In genomic region chr7:126884286-126885164, GRCm38 (mm10) we compare ENCODE assay signal across 8 mouse cellular contexts. TPM values are rescaled to one million over a fixed set of nuclear protein-coding genes. Genes with fewer than 3 reads are reported as not detected.
DNase-seq lines count a peak whose midpoint lies in the region; ATAC-seq and TF ChIP-seq lines count a peak whose summit lies in the region.

Gene Taok2, minus strand, starts transcription at chr7:126884703.

- H3K9me3 ChIP-seq in E14TG2a.4 (ENCODE audit: low read length) = no peaks in the 10 kb centered on the region
- no peaks in the 10 kb centered on the region for H3K9me3 ChIP-seq in forebrain, embryonic 13.5 days (replicated peaks)
- H3K9me3 ChIP-seq in liver, postnatal 0 days (ENCODE audit: low read length) = no peaks in the 10 kb centered on the region
- no peaks in the 10 kb centered on the region for H3K9me3 ChIP-seq in neural tube, embryonic 14.5 days (ENCODE audit: control insufficient read depth, low read length)

- H3K4me1 ChIP-seq in E14TG2a.4 (replicated peaks; ENCODE audit: low read depth, low read length) = peaks cover 54% of the 10 kb centered on the region
- H3K4me1 ChIP-seq in forebrain, embryonic 13.5 days = peaks cover 41% of the 10 kb centered on the region
- peaks cover 31% of the 10 kb centered on the region for H3K4me1 ChIP-seq in liver, postnatal 0 days (ENCODE audit: insufficient read depth)
- H3K4me1 ChIP-seq in neural tube, embryonic 14.5 days (ENCODE audit: control insufficient read depth, insufficient read depth, low read length) = peaks cover 30% of the 10 kb centered on the region

- DNase-seq in c-Kit-positive CD71-positive TER-119-positive erythroid progenitor cells, embryonic 14.5 days (ENCODE audit: low spot score) = peak; percentile 94
- peak; percentile 98 for DNase-seq in heart, postnatal 10 days
- peak; percentile 92 for DNase-seq in large intestine, adult 2 months (ENCODE audit: low read depth, low spot score)
- DNase-seq in liver, postnatal 0 days = peak; percentile 97
- peak; percentile 97 for DNase-seq in testis, postnatal 10 days (ENCODE audit: low spot score)

- H3K36me3 ChIP-seq in E14TG2a.4 (ENCODE audit: insufficient read depth, low read length) = peaks cover 34% of the 10 kb centered on the region
- peaks cover 17% of the 10 kb centered on the region for H3K36me3 ChIP-seq in forebrain, embryonic 13.5 days (ENCODE audit: poor library complexity, severe bottlenecking)
- H3K36me3 ChIP-seq in liver, postnatal 0 days (replicated peaks; ENCODE audit: insufficient read depth, low read length) = peaks cover 26% of the 10 kb centered on the region
- peaks cover 10% of the 10 kb centered on the region for H3K36me3 ChIP-seq in neural tube, embryonic 14.5 days (ENCODE audit: control insufficient read depth, insufficient read depth, low read length)

- no peaks in the 10 kb centered on the region for H3K27me3 ChIP-seq in E14TG2a.4 (ENCODE audit: insufficient read depth, low read length)
- no peaks in the 10 kb centered on the region for H3K27me3 ChIP-seq in forebrain, embryonic 13.5 days
- no peaks in the 10 kb centered on the region for H3K27me3 ChIP-seq in liver, postnatal 0 days (ENCODE audit: insufficient read depth, low read length)
- no peaks in the 10 kb centered on the region for H3K27me3 ChIP-seq in neural tube, embryonic 14.5 days (ENCODE audit: control insufficient read depth, insufficient read depth, low read length)

- TF ChIP-seq EP300 in liver, postnatal 0 days (IDR thresholded peaks at IDR 0.05; ENCODE audit: low read depth) = 0 out of 2 replicates have a peak, but pooled peaks have one; percentile 13

- H3K4me3 ChIP-seq in E14TG2a.4 (replicated peaks; ENCODE audit: low read length) = peak within 1 kb of the TSS; percentile 94
- peak within 1 kb of the TSS; percentile 66 for H3K4me3 ChIP-seq in forebrain, embryonic 13.5 days
- peak within 1 kb of the TSS; percentile 85 for H3K4me3 ChIP-seq in liver, postnatal 0 days (ENCODE audit: low read depth, low read length)
- peak within 1 kb of the TSS; percentile 85 for H3K4me3 ChIP-seq in neural tube, embryonic 14.5 days (ENCODE audit: low read depth, low read length)

- peak within 1 kb of the TSS; percentile 85 for H3K9ac ChIP-seq in forebrain, embryonic 13.5 days
- H3K9ac ChIP-seq in liver, postnatal 0 days (replicated peaks) = peak within 1 kb of the TSS; percentile 92
- H3K9ac ChIP-seq in neural tube, embryonic 14.5 days (replicated peaks; ENCODE audit: low read depth, low read length) = peak within 1 kb of the TSS; percentile 90

- H3K4me2 ChIP-seq in forebrain, embryonic 13.5 days = peak within 1 kb of the TSS; percentile 91
- H3K4me2 ChIP-seq in liver, postnatal 0 days (ENCODE audit: low read depth, low read length) = peak within 1 kb of the TSS; percentile 100
- peak within 1 kb of the TSS; percentile 99 for H3K4me2 ChIP-seq in neural tube, embryonic 14.5 days (ENCODE audit: low read depth, low read length)

- WGBS in forebrain, embryonic 13.5 days = under 1% methylated on average over 54 of the region's 56 CpGs
- WGBS in large intestine, adult 2 months = under 1% methylated on average over 56 of the region's 56 CpGs
- WGBS in liver, postnatal 0 days (ENCODE audit: insufficient replicate concordance) = under 1% methylated on average over 56 of the region's 56 CpGs
- WGBS in neural tube, embryonic 14.5 days = under 1% methylated on average over 56 of the region's 56 CpGs

- ATAC-seq in forebrain, embryonic 13.5 days = peak; percentile 98
- peak; percentile 92 for ATAC-seq in liver, postnatal 0 days
- ATAC-seq in neural tube, embryonic 14.5 days (ENCODE audit: low read depth) = peak; percentile 98

- intact Hi-C loops in heart, postnatal 10 days (cut with DNase I) = loop anchor here (5.0 kb wide), 2 partner anchors 43 to 52 kb away; partner anchors contain the start of genes 4930451I11Rik and Kctd13

- H3K27ac ChIP-seq in forebrain, embryonic 13.5 days = peak within 1 kb of the TSS; percentile 92
- H3K27ac ChIP-seq in liver, postnatal 0 days (ENCODE audit: low read depth) = peak within 1 kb of the TSS; percentile 88
- peak within 1 kb of the TSS; percentile 87 for H3K27ac ChIP-seq in neural tube, embryonic 14.5 days (ENCODE audit: low read depth, low read length)

- no peak for TF ChIP-seq CTCF in E14TG2a.4 (conservative IDR thresholded peaks at IDR 0.05; ENCODE audit: low read length)
- TF ChIP-seq CTCF in liver, postnatal 0 days (IDR thresholded peaks at IDR 0.05; ENCODE audit: low read depth) = peak; percentile 6; the same call in 1 of the 2 replicates

RNA-seq across cellular contexts. Expression of gene Taok2, which starts in this region (rescaled TPM):
- 51.9 and 60.0 TPM in 2 replicates for polyA plus RNA-seq in forebrain, embryonic 13.5 days (2015; fragmentation: Nextera tagmentation; extraction: Ambion mirVana)
- total RNA-seq in heart, postnatal 10 days (2021) = 10 to 100 TPM; 65.6 to 65.7 TPM
- 37.8 and 51.7 TPM in 2 replicates for polyA plus RNA-seq in large intestine, adult 2 months (2012; rRNA removed)
- polyA plus RNA-seq in liver, postnatal 0 days (2015; fragmentation: Nextera tagmentation; extraction: Ambion mirVana) = 7.5 and 8.7 TPM in 2 replicates
- 28.9 and 36.5 TPM in 2 replicates for polyA plus RNA-seq in neural tube, embryonic 14.5 days (2014; fragmentation: Nextera tagmentation; extraction: Ambion mirVana)

Comparison
In these comparisons a context has a peak if more than half of its experiments do, and no peak if none do; other contexts are left out.
1. Peak in every context shown above with its lines: DNase-seq, ATAC-seq, H3K4me3 ChIP-seq and H3K27ac ChIP-seq.